Mouse (Mus musculus) ovary, postnatal 36 days (tissue): ENCODE measurements around the gene Gm3020.
"Not testable (repeated sequence)": the region's sequence is repeated elsewhere in the genome, so short reads cannot be mapped to it uniquely, and the experiment has no call there.

Source experiments
- DNase-seq: peaks from one replicate; pipeline ENCODE4 v3.0.0; 2022; ENCODE audit warnings: low spot score, mixed read lengths

Gm3020 gene

GRCm38 (mm10) chr14:3651730-3652129 is at the start of gene Gm3020:
TSS of gene Gm3020 (plus strand) at chr14:3652030.
- not testable (repeated sequence) for DNase-seq

GRCm38 (mm10) chr14:3634212-3634611 is 17.6 kb upstream of the Gm3020 start, which contains the start of gene Gm3012:
TSS of gene Gm3012 (plus strand) at chr14:3634512.
- DNase-seq, result not testable (repeated sequence)

- DNase-seq, result not testable (repeated sequence)
Observed at GRCm38 (mm10) chr14:3688483-3688882, 36.7 kb downstream of the Gm3020 start, which contains the start of gene Gm3043. TSS of gene Gm3043 (plus strand) at chr14:3688783.
